Mouse (Mus musculus) heart, adult 9 months (tissue): ENCODE measurements around the gene Ctse.

Experiments used
- DNase-seq, 2 experiments: peaks; one replicate each; pipeline ENCODE4 v3.0.0; 2022; ENCODE audit warnings: low spot score in 2 of 2

Gene Ctse

GRCm38 (mm10) chr1:131699642-131700041 is 61.5 kb downstream of the Ctse start:
- DNase-seq: no peak

- no peak for DNase-seq
These were observed 62.3 kb downstream of the Ctse start for GRCm38 (mm10) chr1:131700447-131700846.

GRCm38 (mm10) chr1:131701391-131701790 is 63.3 kb downstream of the Ctse start:
- no peak for DNase-seq

GRCm38 (mm10) chr1:131702094-131702766 is 64.1 kb downstream of the Ctse start:
- DNase-seq: peak in 1 of 2 experiments; percentile 21

- no peak for DNase-seq
These were observed 65.4 kb downstream of the Ctse start for GRCm38 (mm10) chr1:131703482-131703881.

GRCm38 (mm10) chr1:131708338-131708737 is 70.2 kb downstream of the Ctse start:
- DNase-seq: peak in 1 of 2 experiments; percentile 19

GRCm38 (mm10) chr1:131711518-131711917 is 73.4 kb downstream of the Ctse start:
- DNase-seq: no peak

GRCm38 (mm10) chr1:131712386-131712785 is 74.3 kb downstream of the Ctse start:
- DNase-seq: peak; percentile 52 to 77

GRCm38 (mm10) chr1:131714388-131715337 is 76.6 kb downstream of the Ctse start:
- DNase-seq: no peak

- DNase-seq: no peak
These were observed 81.0 kb downstream of the Ctse start for GRCm38 (mm10) chr1:131718952-131719694.

GRCm38 (mm10) chr1:131721989-131722388 is 83.9 kb downstream of the Ctse start:
- DNase-seq: no peak

- DNase-seq: no peak
These were observed 85.4 kb downstream of the Ctse start for GRCm38 (mm10) chr1:131723549-131723948.
